Mouse (Mus musculus) leukemia stem cell, adult 10-12 weeks (primary cell): Measurements from ENCODE around the gene Olfr1002. TPM values are rescaled to one million over a fixed set of nuclear protein-coding genes. Genes with fewer than 3 reads are reported as not detected.

Experiments
- polyA plus RNA-seq: library from polyadenylated mRNA; stranded (reverse); fragments of >175 nt; gene quantifications from 2 replicates; pipeline ENCODE4 v1.2.3, GENCODE M21; 2012; ENCODE audit warnings: low replicate concordance

Gene Olfr1002
- not detected in 2 replicates for polyA plus RNA-seq

GRCm38 (mm10) chr2:85650604-85651003 is at the start of gene Olfr1002:
Olfr1002 (minus strand) TSS chr2:85650704.

GRCm38 (mm10) chr2:85689131-85689530 is 38.6 kb upstream of the Olfr1002 start, which contains the start of gene Olfr1008:
Olfr1008 (plus strand) TSS chr2:85689431.

DNA sequence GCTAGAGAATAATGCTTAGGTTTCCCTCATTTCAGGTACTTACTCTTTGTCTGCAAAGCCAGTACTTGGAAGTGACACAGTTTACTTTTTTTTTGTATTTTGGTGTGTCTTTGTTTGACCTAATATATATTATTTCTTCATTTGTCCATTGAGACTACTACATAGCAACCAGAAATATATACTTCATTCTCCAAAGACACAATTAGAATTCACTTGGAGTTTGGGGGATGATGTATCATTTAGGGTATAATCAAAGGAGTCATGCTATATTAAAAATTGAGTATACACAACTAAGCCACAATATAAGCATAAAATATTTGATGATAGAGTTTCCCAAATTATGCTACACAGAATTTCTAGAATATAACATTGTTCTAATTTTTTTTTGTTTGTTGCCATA is 28.2 kb upstream of the Olfr1002 start, which contains the start of gene Olfr1006:
Olfr1006 (minus strand) TSS at position 101 of the 400 bp plus-strand sequence.

GRCm38 (mm10) chr2:85664355-85664754 is 13.9 kb upstream of the Olfr1002 start, which contains the start of gene Olfr154:
Olfr154 (minus strand) TSS chr2:85664455.

GRCm38 (mm10) chr2:85611803-85612202 is 38.7 kb downstream of the Olfr1002 start, which contains the start of gene Olfr1000:
Olfr1000 (minus strand) TSS chr2:85611903.

Other genes starting within 250 kb of the Olfr1002 start
- gene Olfr992, start 241.2 kb downstream of the Olfr1002 start, polyA plus RNA-seq = not detected in 2 replicates
- gene Olfr993, start 235.8 kb downstream of the Olfr1002 start, polyA plus RNA-seq = not detected in 2 replicates
- not detected in 2 replicates for gene Olfr994, start 214.3 kb downstream of the Olfr1002 start, polyA plus RNA-seq
- gene Olfr995, start 207.1 kb downstream of the Olfr1002 start, polyA plus RNA-seq = not detected in 2 replicates
- gene 4833423E24Rik, start 131.7 kb downstream of the Olfr1002 start, polyA plus RNA-seq = not detected in 2 replicates
- gene Olfr996, start 71.5 kb downstream of the Olfr1002 start, polyA plus RNA-seq = not detected in 2 replicates
- not detected in 2 replicates for gene Olfr998, start 61.8 kb downstream of the Olfr1002 start, polyA plus RNA-seq
- gene Olfr1000, start 38.8 kb downstream of the Olfr1002 start, polyA plus RNA-seq = not detected in 2 replicates
- not detected in 2 replicates for gene Olfr154, start 13.8 kb upstream of the Olfr1002 start, polyA plus RNA-seq
- gene Olfr1006, start 28.1 kb upstream of the Olfr1002 start, polyA plus RNA-seq = not detected in 2 replicates
- gene Olfr1008, start 38.7 kb upstream of the Olfr1002 start, polyA plus RNA-seq = not detected in 2 replicates
- gene Olfr1009, start 64.7 kb upstream of the Olfr1002 start, polyA plus RNA-seq = 0.12 TPM in 1 of 2 replicates, not detected in the other
- gene Olfr1012, start 112.1 kb upstream of the Olfr1002 start, polyA plus RNA-seq = not detected in 2 replicates
- gene Olfr1013, start 116.4 kb upstream of the Olfr1002 start, polyA plus RNA-seq = not detected in 2 replicates
- gene Olfr1014, start 122.0 kb upstream of the Olfr1002 start, polyA plus RNA-seq = not detected in 2 replicates
- gene Olfr1015, start 131.3 kb upstream of the Olfr1002 start, polyA plus RNA-seq = not detected in 2 replicates
- gene Olfr1016, start 151.8 kb upstream of the Olfr1002 start, polyA plus RNA-seq = not detected in 2 replicates
- not detected in 2 replicates for gene Olfr1018, start 167.8 kb upstream of the Olfr1002 start, polyA plus RNA-seq
- not detected in 2 replicates for gene Olfr1019, start 194.8 kb upstream of the Olfr1002 start, polyA plus RNA-seq
- gene Olfr1020, start 196.3 kb upstream of the Olfr1002 start, polyA plus RNA-seq = not detected in 2 replicates
- not detected in 2 replicates for gene Olfr1022, start 217.9 kb upstream of the Olfr1002 start, polyA plus RNA-seq
- not detected in 2 replicates for gene Olfr1023, start 234.9 kb upstream of the Olfr1002 start, polyA plus RNA-seq